11 mouse cellular contexts compared by ENCODE assay signal in the genomic region with DNA sequence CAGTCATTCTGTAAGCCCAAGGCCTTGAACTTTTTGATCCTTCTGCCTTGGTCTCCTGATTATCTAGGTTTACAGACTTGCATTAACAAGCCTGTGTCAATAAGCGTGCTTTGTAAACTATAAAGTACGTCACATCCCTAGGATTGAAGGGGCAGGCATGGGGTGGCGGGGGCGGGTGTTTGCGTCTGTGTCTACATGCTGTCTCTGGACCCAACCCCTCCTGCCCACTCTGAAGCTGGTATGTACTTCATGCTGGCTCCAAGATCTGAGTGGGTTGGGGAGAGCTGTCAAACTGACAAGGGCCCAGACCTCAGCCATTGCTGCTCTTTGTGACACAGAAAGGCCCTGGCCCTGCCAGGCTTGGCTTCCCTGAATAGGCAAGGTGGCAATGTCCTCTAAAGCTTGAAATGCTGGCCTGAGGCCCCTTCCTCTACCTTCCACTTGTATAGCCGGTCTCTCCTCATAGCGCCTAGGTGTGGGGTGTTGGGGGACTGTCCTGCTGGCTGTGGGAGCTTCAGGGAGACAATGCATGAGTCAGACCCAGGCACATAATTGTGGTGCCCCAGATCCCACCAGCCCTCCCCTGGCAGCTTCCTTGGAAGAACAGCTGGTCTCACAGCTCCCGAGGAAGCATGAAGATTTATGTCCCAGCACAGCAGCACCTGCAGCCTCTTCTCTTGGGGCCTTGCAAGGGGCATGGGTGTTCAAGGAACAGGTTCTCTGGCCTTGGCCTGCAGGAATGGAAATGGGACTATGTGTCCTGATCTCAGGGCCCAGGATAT. TPM values are rescaled to one million over a fixed set of nuclear protein-coding genes. Genes with fewer than 3 reads are reported as not detected.
DNase-seq lines count a peak whose midpoint lies in the region; ATAC-seq and TF ChIP-seq lines count a peak whose summit lies in the region.
"Had no signal": no experiment of that assay in that cellular context is flagged by ENCODE, and none has a peak within 500 bp of the region (broad histone marks: within the 10 kb centered on the region; RNA-seq: fewer than 3 reads in every experiment).

No protein-coding gene starts in this region.

- H3K9ac ChIP-seq in kidney, embryonic 15.5 days, result no peak overlapping the region
- H3K9ac ChIP-seq in lung, postnatal 0 days (replicated peaks; ENCODE audit: low read depth), result no peak overlapping the region

- no peak for TF ChIP-seq EP300 in lung, postnatal 0 days (IDR thresholded peaks at IDR 0.05)

- no peak overlapping the region for H3K4me2 ChIP-seq in kidney, embryonic 15.5 days
- H3K4me2 ChIP-seq in lung, postnatal 0 days (replicated peaks; ENCODE audit: low read depth, low read length), result no peak overlapping the region

- peak overlapping the region; percentile 76 for H3K27ac ChIP-seq in kidney, embryonic 15.5 days
- H3K27ac ChIP-seq in lung, postnatal 0 days (ENCODE audit: low read length), result peak overlapping the region; percentile 66

- no peak overlapping the region for H3K4me3 ChIP-seq in kidney, embryonic 15.5 days (replicated peaks)
- H3K4me3 ChIP-seq in lung, postnatal 0 days (ENCODE audit: low read depth, low read length), result no peak overlapping the region
- H3K4me3 ChIP-seq: megakaryocyte, embryonic 14.5 days had no signal

- TF ChIP-seq CTCF in lung, postnatal 0 days (IDR thresholded peaks at IDR 0.05), result no peak

- ATAC-seq in kidney, embryonic 15.5 days (replicated peaks; ENCODE audit: low FRiP score), result peak; percentile 37; the same call in 1 of the 2 replicates
- ATAC-seq in lung, postnatal 0 days, result peak; percentile 87

- H3K36me3 ChIP-seq in kidney, embryonic 15.5 days, result no peaks in the 10 kb centered on the region
- H3K36me3 ChIP-seq in lung, postnatal 0 days (ENCODE audit: insufficient read depth, low read length), result no peaks in the 10 kb centered on the region

- no peaks in the 10 kb centered on the region for H3K9me3 ChIP-seq in kidney, embryonic 15.5 days (replicated peaks)
- H3K9me3 ChIP-seq in lung, postnatal 0 days (ENCODE audit: low read length), result no peaks in the 10 kb centered on the region

- no peak for DNase-seq in kidney, adult 8-10 months
- peak; percentile 38 for DNase-seq in MN1 (ENCODE audit: low spot score)
- peak; percentile 83 for DNase-seq in brain, adult 2 months (ENCODE audit: low read depth, low spot score)
- DNase-seq in lung, postnatal 0 days (ENCODE audit: low spot score), result peak; percentile 54
- no peak for DNase-seq in thymus, postnatal 36 days
- no peak for DNase-seq in retina, postnatal 1 day
- DNase-seq: gastrocnemius, postnatal 25 days; layer of hippocampus, adult 9-11 months; thymus, postnatal 4 days had no signal

- H3K4me1 ChIP-seq in kidney, embryonic 15.5 days, result peaks cover 31% of the 10 kb centered on the region
- H3K4me1 ChIP-seq in lung, postnatal 0 days (ENCODE audit: insufficient read depth, low read depth, low read length), result peaks cover 6% of the 10 kb centered on the region; the same call in 1 of the 2 replicates

- WGBS in kidney, embryonic 15.5 days, result 60% methylated on average over 8 of the region's 8 CpGs
- 43% methylated on average over 8 of the region's 8 CpGs for WGBS in lung, postnatal 0 days

- H3K27me3 ChIP-seq in kidney, embryonic 15.5 days, result no peaks in the 10 kb centered on the region
- H3K27me3 ChIP-seq in lung, postnatal 0 days (replicated peaks; ENCODE audit: insufficient read depth, low read length), result no peaks in the 10 kb centered on the region

RNA-seq across cellular contexts. Expression of a gene that starts 28.4 kb away (rescaled TPM):
- polyA plus RNA-seq in kidney, embryonic 15.5 days (2015; fragmentation: Nextera tagmentation; extraction: Ambion mirVana), result 14.5 and 17.3 TPM in 2 replicates
- 18.7 and 18.8 TPM in 2 replicates for polyA plus RNA-seq in lung, postnatal 0 days (2015; fragmentation: Nextera tagmentation; extraction: Ambion mirVana)

RNA-seq across cellular contexts. Expression of a gene that starts 56.2 kb away (rescaled TPM):
- 0.67 and 1.2 TPM in 2 replicates for polyA plus RNA-seq in kidney, embryonic 15.5 days (2015; fragmentation: Nextera tagmentation; extraction: Ambion mirVana)
- 1.2 and 1.8 TPM in 2 replicates for polyA plus RNA-seq in lung, postnatal 0 days (2015; fragmentation: Nextera tagmentation; extraction: Ambion mirVana)

RNA-seq across cellular contexts. Expression of a gene that starts 56.6 kb away (rescaled TPM):
- 1,575 and 1,603 TPM in 2 replicates for polyA plus RNA-seq in kidney, embryonic 15.5 days (2015; fragmentation: Nextera tagmentation; extraction: Ambion mirVana)
- 579 and 666 TPM in 2 replicates for polyA plus RNA-seq in lung, postnatal 0 days (2015; fragmentation: Nextera tagmentation; extraction: Ambion mirVana)

Comparison
In these comparisons a context has a peak if more than half of its experiments do, and no peak if none do; other contexts are left out.
1. DNase-seq: peak in MN1 (single experiment), brain, adult 2 months (single experiment) and lung, postnatal 0 days (single experiment); none in kidney, adult 8-10 months (0 of 2), thymus, postnatal 36 days (0 of 2) and retina, postnatal 1 day (single experiment).